Mouse (Mus musculus): ENCODE measurements around the gene Smarca2. TPM values are rescaled to one million over a fixed set of nuclear protein-coding genes. Genes with fewer than 3 reads are reported as not detected.
A peak's percentile ranks its signal among the peaks of the same experiment; 100 is the strongest.

Smarca2 gene
- polyA plus RNA-seq, 1 experiment from 2014 or later: 91.9 TPM

DNA sequence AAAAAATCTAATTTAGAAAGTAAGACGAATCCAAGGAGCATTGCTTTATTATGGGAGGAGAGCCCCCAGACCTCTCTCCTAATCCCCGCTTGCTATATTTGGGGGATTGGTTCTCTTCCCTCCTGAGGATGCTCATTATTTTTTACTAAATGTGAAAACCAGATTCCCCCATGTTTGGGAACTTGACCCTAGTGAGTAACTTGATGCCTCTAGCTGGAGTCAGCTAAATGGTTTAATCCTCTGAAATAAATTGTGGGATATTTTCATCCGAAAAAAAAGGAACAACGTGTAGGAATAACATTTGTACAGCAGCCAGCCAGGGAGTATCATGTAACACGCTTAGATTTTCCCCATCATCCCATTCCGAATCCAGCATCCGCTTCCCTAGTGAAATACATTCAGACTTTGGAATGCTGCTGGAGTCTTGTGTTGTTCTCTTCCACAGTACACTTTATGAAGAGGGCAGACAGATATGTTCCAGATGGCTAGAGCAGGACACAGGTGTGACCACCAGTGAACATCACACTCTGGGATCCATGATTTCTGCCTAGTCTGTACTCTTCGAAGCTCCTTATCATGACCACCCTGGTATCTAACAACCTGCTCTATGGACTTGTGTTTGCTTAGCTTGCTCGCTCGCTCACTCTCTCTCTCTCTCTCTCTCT is 99.8 kb downstream of the Smarca2 start:
- Histone ChIP-seq H3K9me3 (peaks cover 5% of the 10 kb centered on the region; the same call in 1 of the 2 replicates), H3K9ac (no peak overlapping the region), H3K36me3 (peaks cover 48% of the 10 kb centered on the region), H3K4me1 (peaks cover 24% of the 10 kb centered on the region), H3K4me3 (no peak overlapping the region), H3K27ac (peak overlapping the region; percentile 72), H3K27me3 (no peaks in the 10 kb centered on the region), H3K4me2 (no peak overlapping the region)
- ATAC-seq (ENCODE audit: insufficient number of reproducible peaks, insufficient read depth, low FRiP score, low TSS enrichment, low read depth): peak; percentile 56; the same call in 1 of the 2 replicates
- 39% methylated on average over 10 of the region's 10 CpGs for WGBS

DNA sequence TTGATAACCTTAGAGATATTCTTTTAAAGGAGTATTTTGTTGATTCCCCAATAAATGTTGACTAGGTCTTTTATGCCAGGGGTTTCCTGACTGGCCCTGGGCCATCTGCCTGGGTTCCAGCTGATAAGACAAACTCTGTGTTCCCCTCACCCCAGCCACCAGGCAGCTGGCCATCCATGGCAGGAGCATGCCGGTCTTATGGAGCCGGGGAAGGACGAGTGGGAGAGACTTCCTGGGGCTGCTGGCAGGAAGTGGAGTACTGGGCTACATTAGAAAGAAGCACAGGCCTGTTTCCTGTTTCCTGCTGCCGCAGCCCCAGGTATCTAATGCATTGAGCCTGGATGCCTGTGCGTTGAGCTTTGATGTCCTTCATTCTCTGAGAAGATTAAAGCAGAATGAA is 102.1 kb downstream of the Smarca2 start:
- no peaks in the 10 kb centered on the region for H3K9me3 ChIP-seq
- no peaks in the 10 kb centered on the region for H3K27me3 ChIP-seq
- no peak overlapping the region for H3K9ac ChIP-seq
- H3K4me1 ChIP-seq: peaks cover 24% of the 10 kb centered on the region
- H3K36me3 ChIP-seq: peaks cover 35% of the 10 kb centered on the region
- 38% methylated on average over 5 of the region's 5 CpGs for WGBS
- H3K27ac ChIP-seq: no peak overlapping the region
- H3K4me2 ChIP-seq: no peak overlapping the region
- ATAC-seq (ENCODE audit: insufficient number of reproducible peaks, insufficient read depth, low FRiP score, low TSS enrichment, low read depth): no peak
- no peak overlapping the region for H3K4me3 ChIP-seq

GRCm38 (mm10) chr19:26709095-26709494 is 104.2 kb downstream of the Smarca2 start:
- 0 out of 2 replicates have a peak overlapping the region, but pooled peaks have one; percentile 39 for H3K27ac ChIP-seq
- 47% methylated on average over 12 of the region's 12 CpGs for whole genome bisulfite sequencing
- H3K36me3 ChIP-seq: peaks cover 48% of the 10 kb centered on the region
- H3K9ac ChIP-seq: no peak overlapping the region
- no peaks in the 10 kb centered on the region for H3K9me3 ChIP-seq
- H3K4me2 ChIP-seq: no peak overlapping the region
- no peak overlapping the region for H3K4me3 ChIP-seq
- H3K4me1 ChIP-seq: peaks cover 20% of the 10 kb centered on the region
- no peaks in the 10 kb centered on the region for H3K27me3 ChIP-seq
- no peak for ATAC-seq (ENCODE audit: insufficient number of reproducible peaks, insufficient read depth, low FRiP score, low TSS enrichment, low read depth)

DNA sequence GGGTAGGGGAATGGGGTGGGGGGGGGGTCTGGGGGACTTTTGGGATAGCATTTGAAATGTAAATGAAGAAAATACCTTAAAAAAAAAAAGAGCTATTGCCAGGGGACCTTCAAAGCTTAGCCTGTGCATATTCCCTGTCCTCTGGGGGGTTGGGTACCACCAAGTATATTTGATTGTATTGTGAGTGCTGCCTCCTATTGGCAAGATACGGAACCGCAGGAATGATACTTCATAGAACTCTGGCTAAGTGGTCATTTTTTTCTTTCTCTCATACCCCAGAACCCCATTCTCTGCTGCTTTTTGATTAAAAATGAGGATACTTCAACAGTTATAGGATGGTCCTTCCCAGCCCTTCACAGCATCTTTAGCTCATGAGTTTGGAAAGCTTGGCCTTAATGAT is 106.4 kb downstream of the Smarca2 start:
- no peak overlapping the region for H3K4me3 ChIP-seq
- H3K9ac ChIP-seq: no peak overlapping the region
- peaks cover 15% of the 10 kb centered on the region for H3K4me1 ChIP-seq
- H3K27me3 ChIP-seq: no peaks in the 10 kb centered on the region
- H3K4me2 ChIP-seq: no peak overlapping the region
- 20% methylated on average over 2 of the region's 2 CpGs for WGBS
- H3K9me3 ChIP-seq: no peaks in the 10 kb centered on the region
- no peak for ATAC-seq (ENCODE audit: insufficient number of reproducible peaks, insufficient read depth, low FRiP score, low TSS enrichment, low read depth)
- peaks cover 49% of the 10 kb centered on the region for H3K36me3 ChIP-seq
- H3K27ac ChIP-seq: no peak overlapping the region

DNA sequence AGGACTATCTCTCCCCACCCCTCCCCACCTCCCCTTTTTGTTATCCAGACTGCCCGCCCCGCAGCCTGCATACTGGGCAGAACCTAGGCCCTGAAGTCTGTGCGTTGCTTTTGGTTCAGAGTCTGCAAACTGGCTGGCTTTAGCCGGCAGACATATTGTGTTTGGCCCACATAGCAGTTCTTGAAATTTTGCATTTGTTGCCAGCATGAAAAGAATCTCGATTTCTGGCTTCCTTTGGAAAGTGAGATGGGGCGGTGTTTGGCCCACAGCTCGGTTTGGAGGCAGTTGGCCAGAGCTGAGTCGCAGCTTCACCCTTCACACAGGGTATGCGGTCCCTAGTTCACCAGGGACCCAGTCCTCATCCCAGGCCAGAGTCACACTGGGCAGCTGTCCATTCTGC is 111.4 kb downstream of the Smarca2 start:
- Histone ChIP-seq H3K9me3 (no peaks in the 10 kb centered on the region), H3K4me2 (no peak overlapping the region), H3K36me3 (peaks cover 44% of the 10 kb centered on the region), H3K4me1 (peaks cover 29% of the 10 kb centered on the region), H3K27me3 (no peaks in the 10 kb centered on the region), H3K4me3 (no peak overlapping the region), H3K9ac (no peak overlapping the region; the same call in 1 of the 2 replicates), H3K27ac (peak overlapping the region; percentile 64; the same call in 1 of the 2 replicates)
- 66% methylated on average over 9 of the region's 9 CpGs for WGBS
- no peak for ATAC-seq (ENCODE audit: insufficient number of reproducible peaks, insufficient read depth, low FRiP score, low TSS enrichment, low read depth)

- Histone ChIP-seq H3K27ac (peak overlapping the region; percentile 57; the same call in 1 of the 2 replicates), H3K27me3 (no peaks in the 10 kb centered on the region), H3K4me3 (no peak overlapping the region), H3K9ac (no peak overlapping the region), H3K4me2 (no peak overlapping the region), H3K36me3 (peaks cover 50% of the 10 kb centered on the region), H3K4me1 (peaks cover 29% of the 10 kb centered on the region), H3K9me3 (no peaks in the 10 kb centered on the region)
- no peak for ATAC-seq (ENCODE audit: insufficient number of reproducible peaks, insufficient read depth, low FRiP score, low TSS enrichment, low read depth)
- WGBS: 26% methylated on average over 6 of the region's 6 CpGs
Observed at GRCm38 (mm10) chr19:26718221-26718620, 113.4 kb downstream of the Smarca2 start.

DNA sequence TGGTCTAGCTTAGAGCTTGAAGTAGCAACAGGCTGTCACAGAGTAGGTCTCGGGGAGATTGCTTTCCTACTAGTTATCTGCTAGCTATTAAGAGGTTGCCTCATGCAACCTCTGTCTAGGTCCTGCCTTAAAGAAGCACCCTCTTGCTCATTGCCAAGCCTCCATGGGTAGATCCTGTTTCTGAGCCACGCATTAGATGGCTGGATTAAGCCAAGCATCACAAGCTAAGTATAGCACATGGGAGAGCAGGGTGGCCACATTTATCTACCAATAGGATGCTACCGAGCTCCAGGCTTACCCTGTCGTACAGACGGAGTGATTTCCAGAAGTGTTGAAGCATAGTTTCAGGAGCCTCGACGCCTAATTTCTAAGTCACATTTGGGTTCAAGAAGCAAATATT is 114.3 kb downstream of the Smarca2 start:
- Histone ChIP-seq H3K36me3 (peaks cover 53% of the 10 kb centered on the region), H3K4me2 (no peak overlapping the region), H3K9me3 (no peaks in the 10 kb centered on the region), H3K27ac (no peak overlapping the region), H3K27me3 (no peaks in the 10 kb centered on the region), H3K4me1 (peaks cover 34% of the 10 kb centered on the region), H3K9ac (no peak overlapping the region), H3K4me3 (no peak overlapping the region)
- 88% methylated on average over 7 of the region's 7 CpGs for WGBS
- ATAC-seq (ENCODE audit: insufficient number of reproducible peaks, insufficient read depth, low FRiP score, low TSS enrichment, low read depth): no peak

DNA sequence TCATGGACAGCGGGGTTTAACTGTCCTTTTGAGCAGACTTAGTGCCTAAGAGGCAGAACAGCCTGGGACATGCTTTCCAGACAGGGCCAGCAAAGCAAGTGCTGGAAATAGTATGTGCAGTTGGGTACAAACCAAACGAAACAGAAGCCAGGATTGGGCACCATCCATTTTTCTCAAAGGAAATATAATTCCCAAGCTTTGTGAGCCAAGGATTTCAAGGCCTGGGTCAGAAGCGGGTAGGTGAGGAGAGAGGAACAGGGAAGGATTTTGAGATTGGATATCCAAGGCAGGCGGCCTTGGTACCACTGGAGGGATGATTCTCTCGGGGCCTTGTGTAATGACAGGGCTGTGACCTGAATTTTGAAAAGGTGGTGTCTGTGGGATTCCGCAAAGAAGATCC is 116.9 kb downstream of the Smarca2 start:
- H3K9ac ChIP-seq: no peak overlapping the region
- no peak overlapping the region for H3K4me3 ChIP-seq
- H3K36me3 ChIP-seq: peaks cover 47% of the 10 kb centered on the region
- ATAC-seq (ENCODE audit: insufficient number of reproducible peaks, insufficient read depth, low FRiP score, low TSS enrichment, low read depth): no peak
- WGBS: 82% methylated on average over 6 of the region's 6 CpGs
- no peaks in the 10 kb centered on the region for H3K27me3 ChIP-seq
- peaks cover 24% of the 10 kb centered on the region for H3K4me1 ChIP-seq
- H3K4me2 ChIP-seq: no peak overlapping the region
- no peak overlapping the region for H3K27ac ChIP-seq
- H3K9me3 ChIP-seq: no peaks in the 10 kb centered on the region

DNA sequence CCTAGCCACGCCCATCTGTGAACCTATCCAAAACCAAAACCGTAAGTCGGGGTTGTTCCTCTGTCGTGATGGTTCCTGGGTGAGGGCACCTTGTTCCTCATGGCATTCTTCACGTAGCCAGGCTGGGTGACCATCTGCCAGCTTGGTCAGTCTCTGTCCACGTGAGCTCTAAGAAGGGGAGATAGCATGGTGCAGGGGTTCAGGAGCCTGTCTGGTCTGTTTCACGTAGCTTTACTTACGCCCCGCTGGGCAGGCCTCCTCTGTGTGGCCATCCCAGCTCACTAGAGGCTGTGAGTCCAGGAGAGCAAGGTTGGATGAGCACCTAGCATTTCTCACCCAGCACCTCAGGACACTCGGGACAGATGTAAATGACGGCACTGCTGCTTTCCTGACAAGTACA is 119.0 kb downstream of the Smarca2 start:
- H3K4me3 ChIP-seq: no peak overlapping the region
- H3K4me1 ChIP-seq: peaks cover 26% of the 10 kb centered on the region
- H3K36me3 ChIP-seq: peaks cover 42% of the 10 kb centered on the region
- ATAC-seq (ENCODE audit: insufficient number of reproducible peaks, insufficient read depth, low FRiP score, low TSS enrichment, low read depth): no peak
- H3K9me3 ChIP-seq: no peaks in the 10 kb centered on the region
- no peak overlapping the region for H3K9ac ChIP-seq
- 87% methylated on average over 11 of the region's 11 CpGs for WGBS
- H3K4me2 ChIP-seq: no peak overlapping the region
- no peaks in the 10 kb centered on the region for H3K27me3 ChIP-seq
- H3K27ac ChIP-seq: no peak overlapping the region

- no peaks in the 10 kb centered on the region for H3K9me3 ChIP-seq
- no peak overlapping the region for H3K4me3 ChIP-seq
- WGBS: 94% methylated on average over 3 of the region's 3 CpGs
- peaks cover 39% of the 10 kb centered on the region for H3K36me3 ChIP-seq
- ATAC-seq (ENCODE audit: insufficient number of reproducible peaks, insufficient read depth, low FRiP score, low TSS enrichment, low read depth): no peak
- no peak overlapping the region for H3K4me2 ChIP-seq
- no peak overlapping the region for H3K27ac ChIP-seq
- peaks cover 28% of the 10 kb centered on the region for H3K4me1 ChIP-seq
- no peaks in the 10 kb centered on the region for H3K27me3 ChIP-seq
- H3K9ac ChIP-seq: no peak overlapping the region
Observed at GRCm38 (mm10) chr19:26724626-26725025, 119.8 kb downstream of the Smarca2 start.

GRCm38 (mm10) chr19:26727796-26728195 is 122.9 kb downstream of the Smarca2 start:
- H3K4me1 ChIP-seq: peaks cover 48% of the 10 kb centered on the region
- H3K4me2 ChIP-seq: peak overlapping the region; percentile 23; the same call in 1 of the 2 replicates
- WGBS: 27% methylated on average over 9 of the region's 9 CpGs
- ATAC-seq (ENCODE audit: insufficient number of reproducible peaks, insufficient read depth, low FRiP score, low TSS enrichment, low read depth): no peak
- no peaks in the 10 kb centered on the region for H3K27me3 ChIP-seq
- H3K27ac ChIP-seq: peak overlapping the region; percentile 45; the same call in 1 of the 2 replicates
- H3K9me3 ChIP-seq: no peaks in the 10 kb centered on the region
- no peak overlapping the region for H3K9ac ChIP-seq
- peaks cover 16% of the 10 kb centered on the region for H3K36me3 ChIP-seq
- H3K4me3 ChIP-seq: no peak overlapping the region

- peak overlapping the region; percentile 62; the same call in 1 of the 2 replicates for H3K27ac ChIP-seq
Observed at GRCm38 (mm10) chr19:26730486-26730885, 125.6 kb downstream of the Smarca2 start.

More at GRCm38 (mm10) chr19:26730486-26730885, 125.6 kb downstream of the Smarca2 start:
- Histone ChIP-seq H3K9ac (0 out of 2 replicates have a peak overlapping the region, but pooled peaks have one; percentile 12), H3K9me3 (no peaks in the 10 kb centered on the region), H3K4me3 (no peak overlapping the region), H3K27me3 (no peaks in the 10 kb centered on the region), H3K4me1 (peaks cover 57% of the 10 kb centered on the region), H3K36me3 (peaks cover 9% of the 10 kb centered on the region), H3K4me2 (peak overlapping the region; percentile 19; the same call in 1 of the 2 replicates)
- ATAC-seq (ENCODE audit: insufficient number of reproducible peaks, insufficient read depth, low FRiP score, low TSS enrichment, low read depth): 0 out of 2 replicates have a peak, but pooled peaks have one; percentile 10
- WGBS: 12% methylated on average over 9 of the region's 9 CpGs

Measured in embryonic facial prominence, embryonic 13.5 days (tissue).